In the genomic region with DNA sequence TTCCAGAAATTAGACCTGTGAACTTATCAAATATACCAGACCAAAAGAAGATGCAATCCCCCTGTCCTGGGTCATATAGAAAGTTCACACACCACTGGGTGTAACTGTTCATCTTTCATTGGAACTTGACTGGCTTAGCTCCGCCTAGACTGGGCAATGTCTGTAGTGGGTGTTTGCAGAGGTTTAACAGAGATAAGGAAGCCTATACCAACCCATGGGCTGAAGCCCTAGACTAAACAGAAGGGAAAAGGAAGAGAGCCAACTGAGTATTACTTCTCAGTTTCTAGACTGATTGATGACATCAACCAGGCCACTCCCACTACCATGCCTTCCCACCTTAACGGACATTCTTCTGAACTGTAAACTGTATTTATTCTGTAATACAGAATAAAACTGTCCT, we compare ENCODE assay signal across 29 mouse cellular contexts.
DNase-seq lines count a peak whose midpoint lies in the region; ATAC-seq and TF ChIP-seq lines count a peak whose summit lies in the region.
"Had no signal": no experiment of that assay in that cellular context is flagged by ENCODE, and none has a peak within 500 bp of the region (broad histone marks: within the 10 kb centered on the region; RNA-seq: fewer than 3 reads in every experiment).

No protein-coding gene starts in this region.

- no peak overlapping the region for H3K9ac ChIP-seq in intestine, embryonic 15.5 days
- no peak overlapping the region for H3K9ac ChIP-seq in intestine, postnatal 0 days (ENCODE audit: low read depth, low read length)
- no peak overlapping the region for H3K9ac ChIP-seq in liver, embryonic 14.5 days (replicated peaks)
- no peak overlapping the region for H3K9ac ChIP-seq in stomach, embryonic 15.5 days
- H3K9ac ChIP-seq in forebrain, embryonic 12.5 days: no peak overlapping the region
- H3K9ac ChIP-seq: hindbrain, embryonic 13.5 days; kidney, embryonic 15.5 days; lung, embryonic 14.5 days had no signal

- no peak overlapping the region for H3K4me3 ChIP-seq in intestine, embryonic 15.5 days (replicated peaks)
- no peak overlapping the region for H3K4me3 ChIP-seq in intestine, postnatal 0 days (ENCODE audit: low read depth, low read length)
- H3K4me3 ChIP-seq in liver, embryonic 14.5 days (ENCODE audit: insufficient read depth in 1 of 2, low read depth in 2 of 2, low read length in 2 of 2): no peak overlapping the region
- no peak overlapping the region for H3K4me3 ChIP-seq in stomach, embryonic 15.5 days (replicated peaks)
- H3K4me3 ChIP-seq in forebrain, embryonic 12.5 days (replicated peaks): no peak overlapping the region
- H3K4me3 ChIP-seq: erythroblast, embryonic 14.5 days; hindbrain, embryonic 13.5 days; kidney, embryonic 15.5 days; layer of hippocampus, adult 2 months had no signal

- WGBS in intestine, embryonic 15.5 days: 43% methylated on average over 2 of the region's 2 CpGs
- 37% methylated on average over 2 of the region's 2 CpGs for WGBS in intestine, postnatal 0 days
- 18% methylated on average over 2 of the region's 2 CpGs for WGBS in liver, embryonic 14.5 days (ENCODE audit: insufficient replicate concordance)
- 21% methylated on average over 2 of the region's 2 CpGs for WGBS in stomach, embryonic 15.5 days
- 88% methylated on average over 2 of the region's 2 CpGs for WGBS in forebrain, embryonic 12.5 days

- no peaks in the 10 kb centered on the region for H3K9me3 ChIP-seq in intestine, embryonic 15.5 days
- no peaks in the 10 kb centered on the region for H3K9me3 ChIP-seq in intestine, postnatal 0 days (ENCODE audit: control insufficient read depth)
- H3K9me3 ChIP-seq in liver, embryonic 14.5 days (ENCODE audit: control insufficient read depth, low read length): no peaks in the 10 kb centered on the region
- H3K9me3 ChIP-seq in stomach, embryonic 15.5 days: no peaks in the 10 kb centered on the region
- H3K9me3 ChIP-seq in forebrain, embryonic 12.5 days: no peaks in the 10 kb centered on the region

- no peaks in the 10 kb centered on the region for H3K4me1 ChIP-seq in intestine, embryonic 15.5 days (replicated peaks)
- no peaks in the 10 kb centered on the region for H3K4me1 ChIP-seq in intestine, postnatal 0 days (replicated peaks; ENCODE audit: control insufficient read depth, insufficient read depth, low read length)
- peaks cover 0 to 8% of the 10 kb centered on the region in 2 experiments; a peak in 3 of 4 replicates for H3K4me1 ChIP-seq in liver, embryonic 14.5 days (replicated peaks; ENCODE audit: control insufficient read depth in 2 of 2, insufficient read depth in 2 of 2, low read length in 1 of 2)
- H3K4me1 ChIP-seq in stomach, embryonic 15.5 days: no peaks in the 10 kb centered on the region; the same call in 1 of the 2 replicates
- no peaks in the 10 kb centered on the region for H3K4me1 ChIP-seq in forebrain, embryonic 12.5 days
- H3K4me1 ChIP-seq: hindbrain, embryonic 13.5 days; kidney, embryonic 15.5 days had no signal

- 0 out of 2 replicates have a peak, but pooled peaks have one; percentile 39 for ATAC-seq in intestine, embryonic 15.5 days
- ATAC-seq in intestine, postnatal 0 days: no peak
- peak; percentile 83 for ATAC-seq in common myeloid progenitor, adult 5-6 weeks (replicated peaks; ENCODE audit: low read depth, poor library complexity, severe bottlenecking)
- ATAC-seq in liver, embryonic 14.5 days (ENCODE audit: insufficient read depth): peak; percentile 37; the same call in 1 of the 2 replicates
- ATAC-seq in stomach, embryonic 15.5 days (ENCODE audit: insufficient read depth, low FRiP score, low read depth): peak; percentile 22; the same call in 1 of the 2 replicates
- ATAC-seq in forebrain, embryonic 12.5 days (ENCODE audit: low FRiP score): no peak
- ATAC-seq: midbrain, embryonic 16.5 days; Patski had no signal

- DNase-seq in liver, embryonic 14.5 days (ENCODE audit: low read depth in 3 of 3, low spot score in 3 of 3): peak in 1 of 3 experiments; percentile 3
- DNase-seq in urinary bladder, postnatal 10 days (ENCODE audit: low spot score): no peak
- DNase-seq in heart, postnatal 25 days (ENCODE audit: low spot score): no peak
- DNase-seq: adrenal gland, postnatal 14 days; cerebellum, adult 11-12 months; cerebellum, adult 9-11 months; gastrocnemius, postnatal 14 days; heart, adult 11 months; heart, postnatal 4 days; kidney, adult 18-20 months; kidney, postnatal 36 days; lung, embryonic 14.5 days; right cerebral cortex, postnatal 25 days; thymus, postnatal 4 days had no signal

- H3K27me3 ChIP-seq in intestine, embryonic 15.5 days (replicated peaks): no peaks in the 10 kb centered on the region
- H3K27me3 ChIP-seq in intestine, postnatal 0 days (replicated peaks; ENCODE audit: control insufficient read depth, insufficient read depth, low read length): no peaks in the 10 kb centered on the region
- H3K27me3 ChIP-seq in liver, embryonic 14.5 days (ENCODE audit: control insufficient read depth, insufficient read depth, low read length): no peaks in the 10 kb centered on the region
- H3K27me3 ChIP-seq in stomach, embryonic 15.5 days (replicated peaks): no peaks in the 10 kb centered on the region
- no peaks in the 10 kb centered on the region for H3K27me3 ChIP-seq in forebrain, embryonic 12.5 days
- H3K27me3 ChIP-seq: CH12.LX; hindbrain, embryonic 13.5 days; kidney, embryonic 15.5 days; Patski had no signal

- H3K36me3 ChIP-seq in intestine, embryonic 15.5 days: no peaks in the 10 kb centered on the region
- peaks cover 6% of the 10 kb centered on the region; the same call in 1 of the 2 replicates for H3K36me3 ChIP-seq in intestine, postnatal 0 days (ENCODE audit: control insufficient read depth, insufficient read depth)
- no peaks in the 10 kb centered on the region for H3K36me3 ChIP-seq in liver, embryonic 14.5 days (replicated peaks; ENCODE audit: control insufficient read depth, insufficient read depth, low read depth)
- H3K36me3 ChIP-seq in stomach, embryonic 15.5 days: no peaks in the 10 kb centered on the region
- 0 out of 2 replicates have a peak, but pooled peaks cover 17% of the 10 kb centered on the region for H3K36me3 ChIP-seq in forebrain, embryonic 12.5 days (replicated peaks)

- TF ChIP-seq EP300 in liver, embryonic 14.5 days (IDR thresholded peaks at IDR 0.05; ENCODE audit: low read depth): no peak

- no peak for TF ChIP-seq CTCF in intestine, postnatal 0 days (IDR thresholded peaks at IDR 0.05; ENCODE audit: low read depth)
- TF ChIP-seq CTCF in liver, embryonic 14.5 days (IDR thresholded peaks at IDR 0.05; ENCODE audit: low read depth): no peak

- no peak overlapping the region for H3K4me2 ChIP-seq in intestine, embryonic 15.5 days (replicated peaks)
- no peak overlapping the region for H3K4me2 ChIP-seq in intestine, postnatal 0 days (replicated peaks; ENCODE audit: low read depth)
- H3K4me2 ChIP-seq in liver, embryonic 14.5 days (ENCODE audit: low read depth): no peak overlapping the region
- H3K4me2 ChIP-seq in stomach, embryonic 15.5 days: no peak overlapping the region
- H3K4me2 ChIP-seq in forebrain, embryonic 12.5 days: no peak overlapping the region
- H3K4me2 ChIP-seq: heart, embryonic 11.5 days; hindbrain, embryonic 13.5 days; kidney, embryonic 15.5 days; lung, embryonic 14.5 days; midbrain, embryonic 11.5 days had no signal

- no peak overlapping the region for H3K27ac ChIP-seq in intestine, embryonic 15.5 days
- H3K27ac ChIP-seq in intestine, postnatal 0 days (ENCODE audit: low read depth, low read length): no peak overlapping the region
- no peak overlapping the region for H3K27ac ChIP-seq in liver, embryonic 14.5 days
- H3K27ac ChIP-seq in stomach, embryonic 15.5 days: no peak overlapping the region
- H3K27ac ChIP-seq in forebrain, embryonic 12.5 days: no peak overlapping the region
- H3K27ac ChIP-seq: hindbrain, embryonic 13.5 days; kidney, embryonic 15.5 days; layer of hippocampus, adult 2 months; macrophage had no signal

- intact Hi-C loops in heart, postnatal 25 days (cut with DNase I): no loop called here

Comparison
In these comparisons a context has a peak if more than half of its experiments do, and no peak if none do; other contexts are left out.
1. ATAC-seq: peak in intestine, embryonic 15.5 days (single experiment), common myeloid progenitor, adult 5-6 weeks (single experiment), liver, embryonic 14.5 days (single experiment) and stomach, embryonic 15.5 days (single experiment); none in intestine, postnatal 0 days (single experiment) and forebrain, embryonic 12.5 days (single experiment).